Mouse (Mus musculus) heart, postnatal 10 days (tissue): Measurements from ENCODE around the gene Klk1b22. TPM values are rescaled to one million over a fixed set of nuclear protein-coding genes. Genes with fewer than 3 reads are reported as not detected.
"Not testable (repeated sequence)": the region's sequence is repeated elsewhere in the genome, so short reads cannot be mapped to it uniquely, and the experiment has no call there.

Experiments
- DNase-seq, 2 experiments: peaks; one replicate each; pipeline ENCODE4 v3.0.0; 2021
- intact Hi-C: fragments of 180-260 bp; cut with DNase I; formaldehyde crosslinking; loops from one replicate; pipeline ENCODE4 v1.15.1; 2025
- total RNA-seq, 2 experiments: library from RNA; stranded (reverse); gene quantifications; 2 replicates each; pipeline ENCODE4 v1.2.3; 2021

Gene Klk1b22
- total RNA-seq = not detected

DNA sequence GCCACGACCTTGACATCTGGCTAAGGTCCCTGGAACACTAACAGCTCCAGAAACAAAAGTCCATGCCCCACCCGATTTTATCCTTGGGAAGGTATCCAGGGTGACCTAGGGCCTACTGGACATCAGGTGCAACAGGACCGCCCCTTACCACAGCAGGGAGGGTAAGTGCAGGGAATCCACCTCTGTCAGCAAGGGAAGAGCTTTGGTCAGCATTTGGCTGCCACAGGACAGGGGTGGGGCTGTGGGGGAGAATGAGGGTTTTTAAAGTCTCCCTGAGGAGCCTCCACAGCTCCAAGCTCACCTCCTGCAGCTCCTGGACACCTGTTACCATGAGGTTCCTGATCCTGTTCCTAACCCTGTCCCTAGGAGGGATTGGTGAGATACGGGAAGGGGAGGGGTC, at the start of gene Klk1b22:
Gene Klk1b22 (plus strand): TSS at position 301 of the 400 bp plus-strand sequence.
- intact Hi-C loops = no loop called here
- no peak for DNase-seq

DNA sequence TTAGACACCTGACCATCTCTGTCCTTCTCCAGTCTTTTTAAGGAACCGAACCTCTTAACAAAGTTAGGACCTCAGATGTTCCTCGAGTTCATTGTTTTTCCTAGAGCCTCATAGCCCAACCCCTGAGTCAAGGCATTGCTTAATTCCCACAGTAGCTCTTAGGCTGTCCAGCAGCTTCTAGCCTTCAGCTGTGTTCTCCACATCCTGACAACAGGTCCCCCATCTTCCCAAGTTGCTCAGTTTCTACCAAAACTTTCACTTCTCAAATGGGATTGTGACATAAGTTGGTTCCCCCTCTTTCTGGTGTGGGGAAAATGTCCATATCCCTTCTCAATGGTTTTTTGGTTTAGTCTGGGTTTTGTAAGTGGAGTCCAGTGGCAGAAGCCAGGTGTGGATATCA, 40.4 kb upstream of the Klk1b22 start:
- no peak for DNase-seq
- intact Hi-C loops = no loop called here

DNA sequence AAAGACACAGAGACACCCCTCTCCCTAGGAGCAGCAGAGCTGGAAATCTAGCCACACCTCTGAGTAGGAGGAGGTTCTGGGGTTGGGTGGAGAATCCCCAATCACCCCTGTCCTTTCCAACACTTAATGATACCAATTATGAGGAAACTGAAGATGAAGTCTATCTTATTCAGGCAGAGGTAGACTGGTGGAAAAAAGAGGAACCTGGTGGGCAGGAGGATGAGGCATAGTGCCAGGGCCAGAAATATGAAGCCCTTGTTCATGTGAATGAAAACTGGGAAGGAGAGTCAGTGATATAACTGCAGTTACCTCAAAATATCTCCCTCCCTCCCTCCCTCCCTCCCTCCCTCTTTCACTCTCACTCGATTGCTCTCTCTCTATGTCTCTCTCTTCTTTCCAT, 34.8 kb upstream of the Klk1b22 start:
- intact Hi-C loops = no loop called here
- no peak for DNase-seq

- DNase-seq = no peak
- intact Hi-C loops = no loop called here
Measured at GRCm38 (mm10) chr7:44096111-44096510, 16.4 kb upstream of the Klk1b22 start.

- intact Hi-C loops, DNase-seq: not testable (repeated sequence)
Measured at GRCm38 (mm10) chr7:44102028-44102427, 10.4 kb upstream of the Klk1b22 start, which contains the start of gene Klk1b21. TSS of gene Klk1b21 (plus strand) at chr7:44102328.

DNA sequence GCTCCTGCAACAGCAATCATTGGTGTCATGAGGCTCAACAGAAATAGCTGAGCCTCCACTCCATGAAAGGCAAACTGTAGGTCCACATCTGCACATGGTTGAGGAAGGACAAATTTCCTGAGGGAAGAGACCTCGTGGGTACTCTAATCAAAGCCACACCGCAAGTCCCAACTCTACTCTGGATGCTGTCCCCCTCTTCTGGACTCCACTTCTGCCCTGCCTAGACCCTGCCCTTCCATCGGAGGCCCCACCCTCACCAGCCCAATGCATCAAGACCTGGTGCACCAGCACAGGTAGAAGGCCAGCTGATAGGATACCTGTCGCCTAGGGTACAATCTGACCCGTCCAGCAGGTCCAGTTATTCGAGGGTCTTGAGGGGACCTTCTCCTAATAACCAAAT, 11.0 kb downstream of the Klk1b22 start:
- intact Hi-C loops = no loop called here
- no peak for DNase-seq

DNA sequence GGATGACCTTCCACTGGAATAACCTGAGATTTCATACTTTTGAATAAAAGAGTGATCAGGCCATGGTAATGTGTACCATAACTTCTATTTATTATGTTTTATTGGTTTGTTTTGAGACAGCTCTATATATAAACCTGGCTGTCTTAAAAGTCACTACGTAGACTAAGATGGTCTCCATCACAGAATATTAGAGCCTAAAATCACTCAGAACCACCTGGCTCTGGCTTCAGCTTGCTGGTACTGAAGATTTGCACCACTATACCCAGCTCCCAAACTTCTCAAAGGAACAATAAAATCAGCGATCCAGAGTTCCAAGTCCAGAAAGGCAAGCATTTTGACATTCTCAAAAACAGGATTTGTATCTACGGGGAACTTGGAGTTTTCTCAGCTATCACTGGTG, 24.0 kb downstream of the Klk1b22 start, which contains the start of gene Klk1b16:
Gene Klk1b16 (plus strand): TSS at position 301 of the 400 bp plus-strand sequence.
- no peak for DNase-seq
- intact Hi-C loops = no loop called here

Other genes starting within 250 kb of the Klk1b22 start
- gene Klk4, start 231.5 kb upstream of the Klk1b22 start, total RNA-seq = not detected
- gene Klk15, start 178.9 kb upstream of the Klk1b22 start, total RNA-seq = not detected
- gene Klk1b8, start 162.0 kb upstream of the Klk1b22 start, total RNA-seq = not detected
- not detected for gene Klk1b1, start 145.9 kb upstream of the Klk1b22 start, total RNA-seq
- gene Klk1b9, start 136.6 kb upstream of the Klk1b22 start, total RNA-seq = not detected
- not detected for gene Klk1b11, start 116.8 kb upstream of the Klk1b22 start, total RNA-seq
- gene Klk1b26, start 100.5 kb upstream of the Klk1b22 start, total RNA-seq = not detected
- not detected for gene Klk1b27, start 60.4 kb upstream of the Klk1b22 start, total RNA-seq
- gene Klk1b21, start 10.3 kb upstream of the Klk1b22 start, total RNA-seq = not detected
- not detected for gene Klk1b16, start 24.1 kb downstream of the Klk1b22 start, total RNA-seq
- gene Klk1b24, start 75.6 kb downstream of the Klk1b22 start, total RNA-seq = not detected
- not detected for gene Klk1b3, start 85.5 kb downstream of the Klk1b22 start, total RNA-seq
- not detected for gene Klk1b4, start 94.8 kb downstream of the Klk1b22 start, total RNA-seq
- not detected for gene Klk1b5, start 103.3 kb downstream of the Klk1b22 start, total RNA-seq
- not detected for gene Klk1, start 112.7 kb downstream of the Klk1b22 start, total RNA-seq
- not detected for gene Gm36864, start 123.5 kb downstream of the Klk1b22 start, total RNA-seq
- under 1 TPM; 0.47 to 0.53 TPM for gene 1700028J19Rik, start 134.0 kb downstream of the Klk1b22 start, total RNA-seq
- 10 to 100 TPM; 34.9 to 42.1 TPM for gene 2410002F23Rik, start 134.0 kb downstream of the Klk1b22 start, total RNA-seq
- gene Acp4, start 144.7 kb downstream of the Klk1b22 start, total RNA-seq = not detected
- gene Gm15517, start 148.8 kb downstream of the Klk1b22 start, total RNA-seq = not detected
- gene Clec11a, start 194.2 kb downstream of the Klk1b22 start, total RNA-seq = 1 to 10 TPM; 1.1 TPM
- gene Shank1, start 197.6 kb downstream of the Klk1b22 start, total RNA-seq = 1 to 10 TPM; 1.4 TPM